Mouse (Mus musculus): Measurements from ENCODE around the gene Ftsj1.

Ftsj1 gene

DNA sequence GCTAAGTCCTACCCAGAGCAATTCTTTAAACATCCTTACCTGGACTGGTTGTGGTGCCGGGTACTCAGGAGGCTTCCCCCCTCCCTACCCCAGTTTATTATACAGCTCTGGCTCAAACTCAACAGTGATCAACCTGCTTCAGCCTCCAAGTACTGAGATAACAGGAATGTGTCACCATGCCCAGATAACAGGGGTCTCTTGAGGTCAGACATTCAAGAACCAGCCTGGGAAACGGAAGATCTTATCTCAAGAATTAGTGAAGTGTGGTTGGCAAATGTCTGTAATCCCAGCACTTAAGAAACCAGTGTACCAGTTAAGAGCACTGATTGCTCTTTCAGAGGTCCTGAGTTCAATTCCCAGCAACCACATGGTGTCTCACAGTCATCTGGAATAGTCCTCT lies 34.1 kb downstream of the Ftsj1 start:
- no peak for DNase-seq (ENCODE audit: low spot score in 2 of 2)

DNA sequence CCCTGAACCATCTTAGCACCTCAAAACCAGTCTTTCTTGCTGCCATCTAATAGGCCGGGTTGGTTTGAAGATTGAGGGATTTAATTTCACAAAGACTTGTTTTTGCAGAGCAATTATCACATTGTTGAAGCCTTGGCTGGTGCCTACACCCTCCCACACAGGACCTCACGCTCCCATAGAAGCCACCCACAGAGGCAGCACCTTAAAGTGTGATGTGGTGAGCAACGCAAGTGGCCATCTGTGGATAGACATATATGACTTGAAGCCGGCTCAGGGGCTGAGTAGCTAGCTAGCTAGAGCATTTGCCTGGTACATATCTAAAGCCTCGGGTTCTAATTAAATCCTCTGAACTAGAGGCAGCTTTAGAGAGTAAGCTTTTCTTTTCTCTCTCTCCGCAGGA lies 34.8 kb downstream of the Ftsj1 start:
- DNase-seq (ENCODE audit: low spot score in 2 of 2): peak; percentile 30 to 41

DNA sequence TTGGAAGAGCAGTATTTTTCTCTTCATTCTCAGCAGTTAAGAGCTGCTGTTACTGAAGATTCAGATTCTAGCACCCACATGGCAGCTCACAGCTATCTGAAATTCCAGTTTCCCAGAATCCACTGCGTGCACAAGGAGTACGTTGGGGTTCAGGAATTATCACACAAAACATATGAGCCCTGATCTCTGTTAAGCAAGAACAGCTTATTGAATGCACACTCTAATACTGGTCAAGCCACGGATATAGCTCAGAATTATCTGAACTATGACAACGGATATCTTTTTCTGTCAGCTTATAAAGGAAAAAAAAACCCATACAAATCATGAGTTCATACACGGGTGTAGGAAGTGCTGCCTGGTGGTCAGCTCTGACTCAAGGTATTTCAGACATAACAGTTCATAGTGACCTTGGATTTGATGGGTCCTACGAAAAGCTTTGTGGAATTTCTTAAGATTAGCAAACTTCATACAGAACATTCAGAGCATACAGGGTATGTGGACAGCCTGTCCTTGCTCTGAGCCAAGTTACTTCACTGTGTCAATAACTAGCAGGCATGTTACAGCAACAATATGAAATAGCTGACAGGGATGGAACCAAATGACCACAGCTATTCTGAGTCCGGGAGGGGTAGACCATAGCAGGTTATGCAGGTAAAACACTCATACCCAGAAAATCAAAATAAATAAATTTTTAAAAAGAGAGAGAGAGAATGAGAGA lies 40.6 kb downstream of the Ftsj1 start:
- no peak for DNase-seq (ENCODE audit: low spot score in 2 of 2)

DNA sequence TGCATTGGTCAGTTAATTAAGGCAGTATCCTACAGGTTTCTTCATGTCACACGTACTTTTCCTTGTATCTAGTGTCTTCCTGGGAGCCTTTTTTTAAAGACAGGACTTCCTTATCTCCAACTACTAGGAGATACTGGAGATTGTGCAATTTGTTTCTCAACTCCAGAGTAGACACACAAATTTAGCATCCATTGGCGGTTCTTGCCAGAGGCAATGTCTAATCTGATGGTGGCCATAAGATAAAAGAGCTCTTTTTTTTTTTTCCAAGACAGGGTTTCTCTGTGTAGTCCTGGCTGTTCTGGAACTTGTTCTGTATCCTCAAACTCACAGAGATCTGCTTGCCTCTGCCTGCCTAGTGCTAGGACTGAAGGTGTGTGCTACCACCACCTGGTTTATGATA lies 42.5 kb downstream of the Ftsj1 start:
- no peak for DNase-seq (ENCODE audit: low spot score in 2 of 2)

DNA sequence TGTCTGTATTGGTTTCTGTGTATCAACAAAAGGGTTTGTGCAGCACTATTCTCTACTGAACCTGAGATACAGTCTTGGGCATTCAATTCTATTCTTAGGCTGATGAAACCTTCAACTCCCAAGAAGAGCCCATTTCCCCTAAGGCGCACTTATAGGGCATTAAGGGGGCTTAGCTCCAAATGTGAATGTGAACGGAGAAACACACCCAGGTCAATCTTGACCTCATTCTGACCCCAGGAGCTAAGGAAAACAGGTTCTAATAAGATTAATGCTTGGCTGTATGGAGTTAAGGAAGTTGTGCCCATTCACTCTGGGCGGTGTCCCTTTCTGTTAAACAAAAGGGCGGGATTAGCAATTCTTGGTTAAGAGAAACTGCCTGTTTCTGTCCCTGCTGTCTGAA lies 45.0 kb downstream of the Ftsj1 start:
- no peak for DNase-seq (ENCODE audit: low spot score in 2 of 2)

DNA sequence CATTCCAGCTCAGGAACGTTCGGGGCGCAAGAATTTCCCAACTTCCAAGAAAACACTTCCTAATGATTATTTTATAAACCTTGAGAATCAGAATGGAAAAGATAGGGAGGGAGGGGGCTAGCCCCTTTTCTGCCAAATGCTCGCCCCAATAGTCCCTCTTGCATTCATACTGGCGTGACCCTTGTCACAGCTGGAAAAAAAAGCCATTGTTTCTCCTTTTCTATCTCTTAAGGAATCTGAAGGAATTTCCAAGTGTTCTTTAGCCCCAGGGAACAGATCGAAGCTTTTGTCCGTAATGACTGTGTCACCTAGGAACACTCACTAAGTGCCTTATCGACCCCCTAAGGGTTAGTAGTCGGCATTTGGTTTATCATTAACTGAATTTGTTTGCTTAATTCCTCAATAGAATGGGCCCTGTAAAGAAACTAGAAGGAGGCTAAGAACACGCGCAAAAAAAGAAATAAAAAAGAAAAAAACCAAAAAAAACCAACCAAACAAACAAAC lies 45.5 kb downstream of the Ftsj1 start:
- DNase-seq (ENCODE audit: low spot score in 2 of 2): no peak

DNA sequence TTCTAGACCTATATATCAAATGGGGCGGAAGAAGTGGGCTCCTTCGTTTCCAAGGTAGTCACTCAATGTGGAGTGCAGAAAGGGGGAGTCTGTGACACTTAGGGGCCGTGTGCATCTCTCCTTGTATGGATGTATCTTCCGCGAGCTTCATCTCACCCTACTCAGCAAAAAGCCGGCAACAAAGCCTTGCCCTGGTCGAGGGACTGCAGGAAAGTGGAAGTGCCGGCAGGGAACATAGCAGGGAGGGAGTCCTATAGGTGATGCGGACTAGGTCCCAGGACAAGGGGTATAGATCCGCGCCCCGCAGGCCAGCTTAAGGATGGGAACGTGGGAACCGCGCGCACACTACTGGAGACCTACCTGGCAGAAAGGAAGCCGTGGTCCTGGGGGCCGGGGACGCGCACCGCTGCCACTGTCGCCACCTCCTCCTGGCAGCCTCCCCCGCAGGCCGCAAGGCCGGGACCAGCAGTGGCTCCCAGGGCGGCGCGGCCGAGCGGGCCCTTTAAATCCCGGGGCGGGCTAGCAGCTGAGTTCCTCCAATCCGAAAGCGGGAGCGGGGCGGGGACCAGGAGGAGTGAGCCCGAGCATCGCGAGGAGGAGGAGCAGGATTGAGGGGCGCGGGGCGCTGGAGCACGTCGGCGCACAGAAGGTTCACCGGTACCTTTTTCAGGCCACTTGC lies 46.1 kb downstream of the Ftsj1 start, which contains the start of gene Porcn:
Porcn (minus strand) TSS at position 511 of the 679 bp plus-strand sequence.
- peak; percentile 89 to 92 for DNase-seq (ENCODE audit: low spot score in 2 of 2)

DNA sequence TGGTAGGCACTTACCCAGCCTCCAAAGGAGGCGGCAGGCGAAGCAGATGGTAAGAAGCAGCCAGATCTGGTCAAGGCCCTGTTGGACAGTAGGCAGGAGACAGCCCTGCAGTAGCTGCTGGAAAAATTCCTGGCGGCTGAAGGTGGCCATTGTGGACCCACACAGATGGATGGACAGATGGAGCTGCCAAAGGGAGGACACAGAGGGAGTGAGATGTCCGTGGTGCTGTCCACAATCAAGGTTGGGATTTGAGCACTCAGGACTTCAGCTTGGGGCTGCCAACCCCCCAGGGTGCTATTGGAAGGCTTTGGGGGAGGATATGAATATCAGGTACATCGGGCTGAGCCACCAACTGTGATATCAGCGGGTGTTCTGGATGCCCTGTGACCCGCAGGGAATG lies 46.7 kb downstream of the Ftsj1 start:
- DNase-seq (ENCODE audit: low spot score in 2 of 2): peak in 1 of 2 experiments; percentile 35

DNA sequence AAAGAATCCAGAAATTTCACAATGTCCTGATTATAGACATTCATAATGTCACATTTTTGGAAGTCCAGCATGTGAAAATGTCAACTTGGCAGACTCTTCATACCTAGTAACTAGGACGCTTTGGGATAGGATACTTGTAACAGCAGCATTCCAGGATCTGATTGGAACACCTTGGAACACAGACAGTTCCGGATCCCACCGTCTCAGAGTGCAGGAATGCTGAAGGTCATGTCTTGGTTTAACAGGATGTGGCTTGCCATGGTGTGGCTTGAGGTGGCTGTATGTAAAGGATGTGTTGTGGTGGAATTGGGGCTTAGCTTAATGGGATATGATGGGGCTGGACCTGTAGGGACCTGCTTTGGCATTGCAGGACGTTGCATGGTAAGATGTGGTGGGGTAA lies 47.1 kb downstream of the Ftsj1 start:
- no peak for DNase-seq (ENCODE audit: low spot score in 2 of 2)

DNA sequence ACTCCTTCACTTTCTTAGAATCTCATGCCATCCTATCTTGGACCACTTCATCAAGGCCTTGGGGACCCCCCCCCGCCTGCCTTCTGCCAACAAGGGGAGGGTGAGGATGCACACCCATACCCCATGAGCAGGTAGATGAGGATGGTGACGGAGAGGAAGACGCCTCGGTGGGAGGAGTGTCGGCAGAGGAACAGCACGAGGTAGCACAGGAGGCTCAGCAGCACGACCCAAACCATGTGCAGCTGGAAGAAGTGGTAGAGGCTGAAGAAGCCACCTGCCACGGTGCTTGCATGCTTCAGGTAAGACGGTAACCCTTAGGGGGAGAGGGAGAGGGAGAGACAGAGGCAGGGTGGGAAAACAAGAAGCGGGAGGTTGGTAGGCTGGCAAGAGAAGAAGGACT lies 48.1 kb downstream of the Ftsj1 start:
- no peak for DNase-seq (ENCODE audit: low spot score in 2 of 2)

DNA sequence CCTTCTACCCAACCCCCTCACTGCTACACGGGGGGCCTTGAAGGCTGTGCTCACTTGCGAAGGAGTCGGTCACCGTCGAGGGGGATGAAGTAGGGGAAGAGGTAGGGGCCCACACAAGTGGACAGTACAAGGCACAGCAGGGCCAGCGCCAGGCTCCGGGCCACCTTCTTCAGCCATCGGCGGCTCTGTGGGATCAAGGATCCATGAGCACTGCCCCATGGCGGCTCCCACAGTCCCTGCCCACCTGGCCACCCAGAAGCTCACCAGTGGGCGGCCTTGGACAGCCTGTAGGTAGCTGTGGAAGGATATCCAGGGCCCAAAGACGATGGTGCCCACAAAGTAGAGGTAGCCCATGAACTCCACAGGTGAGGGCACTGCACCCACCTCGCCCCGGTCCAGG lies 49.1 kb downstream of the Ftsj1 start:
- no peak for DNase-seq (ENCODE audit: low spot score in 2 of 2)

DNA sequence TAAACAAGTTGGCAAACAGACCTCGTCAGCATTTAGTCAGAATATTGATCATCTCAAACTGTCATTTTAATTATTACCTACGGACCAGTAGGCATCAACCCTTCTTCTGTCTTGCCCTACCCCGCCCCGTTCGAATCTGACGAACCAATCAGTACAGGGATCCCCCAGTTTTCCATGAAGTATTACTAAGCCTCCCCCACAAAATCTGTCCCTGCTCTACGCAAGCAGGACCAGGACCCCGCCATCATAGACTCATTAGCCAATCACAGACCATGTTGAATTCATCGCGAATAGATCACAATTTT lies 58.8 kb downstream of the Ftsj1 start, which contains the start of gene Ebp:
Ebp (minus strand) TSS at position 94 of the 305 bp plus-strand sequence.
- DNase-seq (ENCODE audit: low spot score in 2 of 2): peak; percentile 58 to 71

DNA sequence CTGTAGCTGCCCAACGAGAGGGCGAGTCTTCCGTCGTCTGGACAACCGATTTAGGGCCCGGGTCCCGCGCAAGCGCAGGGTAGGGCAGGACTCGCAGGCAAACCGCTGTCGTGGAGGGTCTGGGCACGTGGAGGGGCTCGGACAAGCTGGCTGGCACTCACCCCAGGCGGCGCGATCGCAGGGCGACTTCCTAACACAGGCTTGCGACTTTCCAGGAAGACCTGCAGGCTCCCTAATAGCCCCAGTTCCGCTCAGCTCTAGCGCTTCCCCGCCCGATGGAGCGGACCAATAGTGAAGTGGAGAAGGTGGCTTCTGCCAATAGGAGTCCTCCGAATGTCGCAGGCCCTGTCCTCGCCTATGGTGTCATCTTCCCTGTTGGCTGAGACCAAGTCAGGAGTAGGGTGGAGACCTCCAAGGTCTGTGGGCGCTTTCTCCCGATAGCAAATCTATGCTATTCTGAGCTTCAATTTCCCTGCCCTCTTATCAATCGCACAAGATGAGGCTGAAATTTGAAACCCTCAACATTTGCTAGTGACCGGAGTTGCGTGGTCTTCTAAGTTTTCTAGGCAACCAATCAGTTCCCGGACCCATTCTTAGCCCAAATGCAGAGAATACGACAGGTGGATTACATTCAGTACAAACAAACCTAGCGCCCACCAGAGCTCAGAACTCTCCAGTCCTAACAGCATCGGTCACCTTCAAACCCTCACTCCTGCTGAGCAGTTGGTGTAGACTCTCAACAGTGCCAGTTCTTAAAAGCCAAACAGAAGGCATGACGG lies 59.4 kb downstream of the Ftsj1 start:
- DNase-seq (ENCODE audit: low spot score in 2 of 2): peak; percentile 87 to 89

DNA sequence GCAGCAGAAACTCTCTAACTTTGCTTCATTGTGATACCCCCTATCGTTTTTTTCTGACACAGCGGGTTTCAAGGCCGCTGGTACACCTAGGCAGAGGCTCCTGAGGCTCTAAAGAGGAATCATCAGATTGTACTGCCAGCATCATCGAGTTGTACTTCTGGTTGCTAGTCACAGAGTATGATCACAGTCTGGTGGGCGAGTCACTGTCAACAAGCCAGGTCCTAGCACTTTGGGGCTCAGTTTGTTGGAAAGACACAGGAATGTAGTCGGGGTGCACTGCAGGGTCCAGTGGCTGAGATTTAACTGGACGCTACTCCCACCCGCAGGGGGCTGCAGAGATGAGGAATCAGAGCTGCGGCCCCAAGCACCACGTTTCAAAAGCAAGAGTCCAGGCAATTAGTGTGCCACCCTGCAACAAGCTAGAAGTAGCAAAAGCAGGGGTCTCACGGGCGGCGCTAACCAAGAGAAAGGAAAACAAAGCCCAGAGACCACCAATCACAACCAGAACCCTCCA lies 60.0 kb downstream of the Ftsj1 start:
- no peak for DNase-seq (ENCODE audit: low spot score in 2 of 2)

Measured in right cerebral cortex, postnatal 10 days (tissue).